9 mouse cellular contexts compared by ENCODE assay signal in genomic region chr5:113471417-113471816, GRCm38 (mm10). TPM values are rescaled to one million over a fixed set of nuclear protein-coding genes. Genes with fewer than 3 reads are reported as not detected.
A peak's percentile ranks its signal among the peaks of the same experiment; 100 is the strongest.
DNase-seq lines count a peak whose midpoint lies in the region; ATAC-seq and TF ChIP-seq lines count a peak whose summit lies in the region.
"Had no signal": no experiment of that assay in that cellular context is flagged by ENCODE, and none has a peak within 500 bp of the region (broad histone marks: within the 10 kb centered on the region; RNA-seq: fewer than 3 reads in every experiment).

No protein-coding gene starts in this region.

- H3K9ac ChIP-seq in lung, postnatal 0 days (replicated peaks; ENCODE audit: low read depth): no peak overlapping the region
- H3K9ac ChIP-seq: heart, embryonic 15.5 days; neural tube, embryonic 13.5 days had no signal

- peak; percentile 64 for DNase-seq in 416B (ENCODE audit: low read depth)
- peak; percentile 83 for DNase-seq in CD4-positive, CD25-positive, alpha-beta regulatory T cell, adult 2 months (ENCODE audit: low read depth, low spot score)
- DNase-seq in kidney, postnatal 25 days: peak; percentile 70 to 87
- peak; percentile 51 for DNase-seq in lung, postnatal 0 days (ENCODE audit: low spot score)
- DNase-seq in spleen, adult 2 months (ENCODE audit: low read depth in 1 of 2, low spot score in 2 of 2): peak; percentile 15 to 58

- no peak for TF ChIP-seq POLR2A in bone marrow macrophage, adult 2 months (IDR thresholded peaks at IDR 0.05; ENCODE audit: borderline replicate concordance, low read depth, low read length)
- no peak for TF ChIP-seq POLR2A in spleen, adult 2 months (IDR thresholded peaks at IDR 0.05; ENCODE audit: low read depth, low read length)

- 40% methylated on average over 4 of the region's 4 CpGs for WGBS in lung, postnatal 0 days
- 45% methylated on average over 4 of the region's 4 CpGs for WGBS in spleen, adult 2 months

- TF ChIP-seq CTCF in bone marrow macrophage, adult 2 months (IDR thresholded peaks at IDR 0.05; ENCODE audit: low read depth, low read length): peak; percentile 65
- peak; percentile 74 for TF ChIP-seq CTCF in lung, postnatal 0 days (IDR thresholded peaks at IDR 0.05)
- TF ChIP-seq CTCF in spleen, adult 2 months (IDR thresholded peaks at IDR 0.05; ENCODE audit: extremely low read depth, insufficient read depth, insufficient read length, insufficient replicate concordance): peak; percentile 67; the same call in 1 of the 2 replicates

- H3K4me1 ChIP-seq in bone marrow macrophage, adult 2 months (ENCODE audit: control insufficient read depth, insufficient read depth, low read length): no peaks in the 10 kb centered on the region
- no peaks in the 10 kb centered on the region for H3K4me1 ChIP-seq in lung, postnatal 0 days (ENCODE audit: insufficient read depth, low read depth, low read length)
- H3K4me1 ChIP-seq in spleen, adult 2 months (ENCODE audit: control insufficient read depth, insufficient read depth, insufficient read length): no peaks in the 10 kb centered on the region

- H3K27ac ChIP-seq in bone marrow macrophage, adult 2 months (ENCODE audit: insufficient read depth, low read depth, low read length): no peak overlapping the region
- no peak overlapping the region for H3K27ac ChIP-seq in lung, postnatal 0 days (ENCODE audit: low read length)
- H3K27ac ChIP-seq in spleen, adult 2 months (ENCODE audit: insufficient read depth, low read length): no peak overlapping the region
- H3K27ac ChIP-seq: heart, embryonic 15.5 days; neural tube, embryonic 13.5 days had no signal

- no peak overlapping the region for H3K4me2 ChIP-seq in lung, postnatal 0 days (replicated peaks; ENCODE audit: low read depth, low read length)
- H3K4me2 ChIP-seq: heart, embryonic 15.5 days; neural tube, embryonic 13.5 days had no signal

- H3K36me3 ChIP-seq in lung, postnatal 0 days (ENCODE audit: insufficient read depth, low read length): no peaks in the 10 kb centered on the region
- no peaks in the 10 kb centered on the region for H3K36me3 ChIP-seq in spleen, adult 2 months (ENCODE audit: control insufficient read depth, insufficient read depth, low read length)
- H3K36me3 ChIP-seq: heart, embryonic 15.5 days; neural tube, embryonic 13.5 days had no signal

- H3K9me3 ChIP-seq in lung, postnatal 0 days (ENCODE audit: low read length): no peaks in the 10 kb centered on the region
- H3K9me3 ChIP-seq: heart, embryonic 15.5 days; neural tube, embryonic 13.5 days had no signal

- H3K4me3 ChIP-seq in bone marrow macrophage, adult 2 months (ENCODE audit: insufficient read depth, low read length): no peak overlapping the region
- H3K4me3 ChIP-seq in lung, postnatal 0 days (ENCODE audit: low read depth, low read length): no peak overlapping the region
- H3K4me3 ChIP-seq in spleen, adult 2 months (ENCODE audit: extremely low read depth, insufficient read depth, insufficient read length): no peak overlapping the region
- H3K4me3 ChIP-seq: heart, embryonic 15.5 days; neural tube, embryonic 13.5 days had no signal

- peak; percentile 65; the same call in 1 of the 2 replicates for ATAC-seq in frontal cortex, adult (ENCODE audit: low TSS enrichment)
- ATAC-seq in lung, postnatal 0 days: no peak

- no peaks in the 10 kb centered on the region for H3K27me3 ChIP-seq in lung, postnatal 0 days (replicated peaks; ENCODE audit: insufficient read depth, low read length)
- no peaks in the 10 kb centered on the region for H3K27me3 ChIP-seq in spleen, adult 2 months (ENCODE audit: control insufficient read depth, insufficient read depth, low read length)
- H3K27me3 ChIP-seq: neural tube, embryonic 13.5 days had no signal

- TF ChIP-seq EP300 in lung, postnatal 0 days (IDR thresholded peaks at IDR 0.05): no peak

RNA-seq across cellular contexts. Expression of gene Wscd2, which starts 18.7 kb away (rescaled TPM):
- not detected in 2 replicates for polyA plus RNA-seq in bone marrow macrophage, adult 2 months (2012; ENCODE audit: insufficient read depth, insufficient read length, missing spikeins)
- polyA plus RNA-seq in lung, postnatal 0 days (2015; fragmentation: Nextera tagmentation; extraction: Ambion mirVana): 2.5 and 2.7 TPM in 2 replicates
- 1.2 and 1.5 TPM in 2 replicates for polyA plus RNA-seq in spleen, adult 2 months (2012; rRNA removed)
